Mouse (Mus musculus) yolk sac, embryonic 10.5 days (tissue): ENCODE results near the gene Prkcd.
A peak's percentile ranks its signal among the peaks of the same experiment; 100 is the strongest.

Experiments
- DNase-seq: peaks from one replicate; pipeline ENCODE4 v3.0.0-alpha.2; 2017; ENCODE audit warnings: low spot score

Gene Prkcd

DNA sequence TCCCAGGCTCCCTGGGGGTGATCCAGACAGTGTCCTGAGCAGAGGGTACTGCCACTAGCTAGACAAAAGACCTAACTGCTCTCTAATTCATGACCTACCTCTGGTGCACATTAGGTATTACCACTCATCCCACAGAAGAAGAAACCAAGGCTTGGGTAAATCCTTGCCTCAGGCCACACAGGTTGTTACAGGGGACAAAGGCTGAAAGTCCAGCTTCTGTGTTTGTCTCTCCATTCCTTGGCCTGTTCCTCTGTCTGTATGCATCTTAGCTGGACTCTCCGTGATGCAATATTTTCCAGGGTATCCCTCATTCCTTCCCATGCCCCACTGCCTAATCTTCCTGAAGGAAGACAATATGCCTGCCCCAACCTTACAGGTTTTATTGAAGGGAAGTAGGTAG, 8.4 kb upstream of the Prkcd start:
- peak; percentile 52 for DNase-seq

DNA sequence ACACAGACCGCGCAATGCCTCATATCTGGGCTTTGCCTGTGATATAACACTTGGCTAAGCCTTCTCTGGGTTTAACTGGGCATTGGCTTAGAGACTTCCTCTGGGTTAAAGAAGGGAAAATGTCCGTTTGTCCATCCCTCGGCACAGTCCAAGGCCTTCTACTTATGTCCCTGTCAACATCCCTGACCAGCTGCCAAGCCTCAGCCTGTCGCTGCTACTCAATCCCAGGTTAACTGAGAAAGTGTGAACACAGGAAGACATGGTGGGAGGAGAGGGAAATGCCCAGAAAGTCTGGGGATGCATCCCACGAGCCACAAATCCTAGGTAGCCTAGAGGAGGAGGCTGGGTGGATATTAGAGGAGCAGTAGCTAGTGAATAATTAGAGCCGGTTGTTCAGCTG, 7.7 kb upstream of the Prkcd start:
- DNase-seq = no peak

DNA sequence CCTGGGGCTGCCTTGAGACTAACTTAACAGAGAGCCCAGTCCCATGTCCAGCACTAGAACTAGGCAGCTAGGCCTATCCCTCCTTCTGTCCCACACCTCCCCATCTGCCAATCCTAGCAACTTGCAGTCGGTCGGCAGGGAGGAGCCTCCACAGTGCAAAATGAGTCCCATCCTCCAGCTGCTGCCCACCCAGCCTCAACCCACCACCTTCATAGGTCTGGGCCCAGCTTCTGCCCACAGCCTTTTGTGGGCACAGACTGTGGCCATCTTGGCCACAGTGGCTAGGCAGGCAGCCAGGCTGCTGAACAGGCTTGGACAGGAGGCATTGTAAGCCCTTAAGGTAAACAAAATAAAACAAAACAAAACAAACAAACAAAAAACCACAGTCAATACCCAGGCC, 5.8 kb upstream of the Prkcd start:
- no peak for DNase-seq

DNA sequence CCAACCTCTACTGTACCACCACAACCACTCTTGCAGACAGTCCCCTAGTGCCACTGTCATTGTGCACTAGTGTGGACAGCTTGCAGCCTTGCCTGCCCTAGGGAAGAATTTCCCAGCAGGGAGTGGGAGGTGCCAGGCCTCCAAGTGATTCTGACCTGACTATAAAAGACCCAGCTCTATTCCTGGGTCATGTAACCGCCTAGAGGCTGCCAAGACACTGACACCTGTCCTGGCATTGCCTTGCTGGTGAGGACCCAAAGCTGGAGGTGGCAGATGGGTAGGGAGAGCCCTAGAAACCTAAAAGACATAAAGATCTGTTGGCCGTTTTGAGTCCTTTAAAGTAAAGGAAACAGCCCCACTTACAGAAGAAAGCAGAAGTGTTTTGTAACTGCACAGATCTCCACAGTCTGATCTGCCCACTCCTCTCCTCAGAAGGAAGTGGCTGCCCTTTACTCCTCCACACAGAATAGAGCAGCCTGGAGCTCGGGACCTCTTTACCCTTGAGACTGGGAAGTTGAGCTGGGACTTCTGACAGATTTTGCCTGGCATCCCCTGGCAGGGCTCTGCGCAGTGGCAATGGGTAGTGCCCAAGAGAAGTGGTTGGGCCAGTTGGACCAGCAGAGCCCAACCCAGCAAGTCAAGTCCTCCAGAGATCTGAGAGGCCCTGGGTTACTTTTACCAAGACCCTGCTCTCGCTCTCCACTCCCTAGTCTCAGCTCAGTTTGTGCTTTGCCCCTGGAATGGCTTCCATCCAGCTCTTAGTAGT, 5.0 kb upstream of the Prkcd start:
- DNase-seq = no peak

DNA sequence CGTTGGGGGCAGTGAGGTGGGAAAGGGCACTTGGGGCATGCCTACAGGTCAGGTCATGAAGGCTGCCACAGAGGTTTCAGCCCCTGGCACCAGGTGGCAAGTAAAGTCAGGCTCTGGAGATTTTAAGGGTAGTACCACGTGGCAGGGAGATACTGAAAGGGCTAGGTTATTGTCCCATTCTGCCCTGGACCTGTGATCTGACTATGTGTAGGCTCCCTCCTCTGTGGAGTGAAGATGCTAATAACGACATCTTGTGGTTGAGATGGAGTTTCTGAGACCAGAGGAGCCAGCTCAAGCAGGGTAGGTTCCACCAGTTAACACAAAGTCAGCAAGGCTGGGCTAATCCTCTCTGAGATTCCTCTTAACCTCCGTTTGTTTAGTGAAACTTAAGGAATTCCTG, 3.8 kb upstream of the Prkcd start:
- DNase-seq = no peak

DNA sequence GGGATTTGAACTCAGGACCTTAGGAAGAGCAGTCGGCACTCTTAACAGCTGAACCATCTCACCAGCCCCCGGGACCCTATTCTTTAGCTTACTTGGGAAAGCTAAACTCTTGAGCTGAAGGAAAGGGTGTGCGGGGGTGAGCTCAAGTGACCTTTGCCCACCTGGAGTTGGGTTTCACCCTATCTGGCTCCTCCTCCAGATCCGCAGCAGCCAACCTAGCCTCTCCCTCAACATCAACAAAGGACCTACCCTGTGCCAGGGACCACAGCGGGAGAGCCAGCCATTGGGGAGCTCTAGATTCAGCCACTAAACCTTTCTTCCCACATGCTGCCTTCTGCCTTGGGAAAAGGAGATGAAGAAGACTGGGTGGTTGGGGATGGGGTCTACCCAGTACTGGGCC, 2.2 kb upstream of the Prkcd start:
- DNase-seq = peak; percentile 35

DNA sequence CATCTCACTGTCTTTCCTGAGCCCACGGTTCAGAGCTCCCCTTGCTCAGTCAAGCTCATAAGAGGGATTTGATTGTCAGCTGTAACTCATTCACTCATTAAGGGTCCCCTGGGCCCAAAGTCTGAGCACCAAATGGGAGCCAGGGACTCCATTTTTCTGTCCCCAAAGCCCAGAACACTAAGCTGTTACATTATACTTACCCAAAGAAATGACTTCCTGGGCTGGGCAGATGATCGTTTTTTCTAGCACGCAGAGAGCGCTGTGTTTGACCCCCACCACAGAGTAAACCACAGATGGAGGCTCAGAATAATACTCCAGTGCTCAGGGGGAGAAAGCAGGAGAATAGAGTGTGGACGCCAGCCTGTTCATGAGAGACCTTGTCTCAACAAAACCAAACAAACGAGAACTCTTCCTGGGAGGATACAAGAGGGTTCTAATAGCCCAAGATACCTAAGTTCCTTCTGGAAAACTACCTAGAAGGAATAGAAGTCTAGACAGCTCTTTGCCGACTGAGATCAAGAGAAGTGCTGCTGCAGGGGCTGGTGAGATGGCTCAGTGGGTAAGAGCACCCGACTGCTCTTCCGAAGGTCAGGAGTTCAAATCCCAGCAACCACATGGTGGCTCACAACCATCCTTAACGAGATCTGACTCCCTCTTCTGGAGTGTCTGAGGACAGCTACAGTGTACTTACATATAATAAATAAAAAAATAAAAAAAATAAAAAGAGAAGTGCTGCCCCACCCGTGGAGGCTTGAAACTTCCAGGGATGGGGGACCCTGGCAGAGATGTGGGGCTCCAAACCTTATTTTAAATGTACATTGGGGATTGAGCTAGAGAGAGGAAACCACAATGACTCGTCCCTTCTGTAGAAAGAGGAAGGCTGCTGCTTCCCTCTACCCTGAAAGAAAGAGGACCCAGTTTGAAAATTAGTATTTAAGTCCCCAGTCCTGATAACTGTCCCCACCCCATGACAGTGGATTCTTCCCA, 1.0 kb upstream of the Prkcd start:
- no peak for DNase-seq

DNA sequence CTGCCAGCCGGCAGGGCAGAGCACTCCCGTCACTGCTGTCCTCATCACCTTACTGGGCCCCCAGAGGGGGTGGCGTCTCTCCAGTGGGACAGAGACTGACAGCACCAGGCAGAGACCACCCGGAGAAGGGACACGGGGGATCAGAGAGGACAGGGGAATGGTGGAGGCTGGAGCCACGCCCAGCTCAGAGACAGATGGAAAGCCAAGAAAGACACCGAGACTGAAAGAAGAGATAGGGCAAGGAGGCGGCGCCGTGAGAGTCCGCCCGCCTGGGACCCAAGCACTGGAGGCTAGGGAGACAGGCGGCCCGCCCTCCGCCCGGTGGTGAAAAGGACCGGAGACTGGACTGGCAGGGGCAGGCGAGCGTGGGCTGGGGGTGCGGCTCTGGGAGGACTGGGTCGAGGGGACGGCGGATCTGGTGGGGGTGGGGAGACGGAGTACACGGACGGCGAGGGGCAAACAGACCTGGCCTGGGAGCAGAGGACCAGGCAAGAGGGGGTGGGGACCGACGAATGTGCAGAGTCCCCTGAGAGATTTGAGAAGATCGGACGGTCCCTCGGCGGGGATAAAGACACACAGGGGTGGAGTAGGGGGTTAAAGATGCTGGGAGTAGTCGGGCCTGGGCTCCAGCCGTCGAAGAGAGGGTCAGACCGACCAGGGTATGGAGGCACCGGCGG, 741 bp downstream of the Prkcd start:
- peak; percentile 51 for DNase-seq

DNA sequence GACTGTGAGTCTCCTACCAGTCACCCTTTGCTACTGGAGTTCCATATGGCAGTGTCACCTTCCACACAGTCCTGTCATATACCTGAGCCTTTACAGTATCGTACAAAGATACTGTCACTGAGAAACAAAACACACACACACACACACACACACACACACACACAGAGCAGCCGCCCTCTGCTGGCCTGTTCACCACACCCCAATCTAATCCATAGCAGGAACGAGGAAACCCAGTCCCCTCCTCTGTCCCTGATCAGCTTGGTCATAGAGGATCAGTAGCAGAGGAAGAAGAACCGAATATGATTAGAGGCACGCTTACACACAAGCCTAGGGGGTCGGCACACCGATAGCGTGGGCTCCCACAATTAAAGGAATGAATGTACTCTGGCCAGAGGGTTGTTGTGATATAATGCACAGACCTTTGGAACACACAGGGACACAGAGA, 1.7 kb downstream of the Prkcd start:
- DNase-seq = no peak

DNA sequence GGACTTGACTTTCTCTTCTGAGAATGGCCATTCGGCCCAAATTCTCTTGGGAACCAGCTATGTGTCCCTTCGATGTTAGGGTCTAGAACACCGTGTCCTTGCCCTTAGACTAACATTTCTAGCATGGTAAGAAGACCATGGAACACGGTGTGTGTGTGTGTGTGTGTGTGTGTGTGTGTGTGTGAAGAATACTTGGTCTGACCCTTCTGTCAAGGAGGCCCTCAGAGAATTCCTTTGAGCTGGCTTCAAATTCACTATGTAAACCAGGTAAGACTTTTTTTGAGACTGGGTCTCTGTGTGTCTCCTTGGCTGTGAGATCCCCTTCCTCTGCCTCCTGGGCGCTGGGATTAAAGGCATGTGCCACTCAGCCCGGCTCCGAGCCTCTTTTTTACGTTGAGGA, 3.5 kb downstream of the Prkcd start:
- no peak for DNase-seq

DNA sequence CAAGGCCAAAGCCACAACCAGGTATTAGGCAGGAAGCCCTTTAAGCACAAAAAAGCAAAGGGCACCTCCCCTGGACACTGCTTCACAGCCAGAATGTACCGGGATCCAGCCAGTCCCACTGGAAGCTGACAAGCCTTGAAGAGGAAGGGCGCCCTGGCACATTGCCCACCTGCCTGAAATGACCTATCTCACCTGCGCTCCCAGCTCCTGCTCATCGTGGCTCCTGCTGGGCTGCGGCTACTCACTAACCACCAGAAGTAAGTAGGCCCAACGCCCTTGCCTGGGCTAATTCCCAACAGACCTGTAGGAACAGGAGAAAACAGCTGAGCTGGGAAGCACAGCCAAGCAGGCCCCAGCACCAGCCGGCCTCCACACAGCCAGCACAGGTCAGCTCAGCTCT, 3.9 kb downstream of the Prkcd start:
- no peak for DNase-seq

DNA sequence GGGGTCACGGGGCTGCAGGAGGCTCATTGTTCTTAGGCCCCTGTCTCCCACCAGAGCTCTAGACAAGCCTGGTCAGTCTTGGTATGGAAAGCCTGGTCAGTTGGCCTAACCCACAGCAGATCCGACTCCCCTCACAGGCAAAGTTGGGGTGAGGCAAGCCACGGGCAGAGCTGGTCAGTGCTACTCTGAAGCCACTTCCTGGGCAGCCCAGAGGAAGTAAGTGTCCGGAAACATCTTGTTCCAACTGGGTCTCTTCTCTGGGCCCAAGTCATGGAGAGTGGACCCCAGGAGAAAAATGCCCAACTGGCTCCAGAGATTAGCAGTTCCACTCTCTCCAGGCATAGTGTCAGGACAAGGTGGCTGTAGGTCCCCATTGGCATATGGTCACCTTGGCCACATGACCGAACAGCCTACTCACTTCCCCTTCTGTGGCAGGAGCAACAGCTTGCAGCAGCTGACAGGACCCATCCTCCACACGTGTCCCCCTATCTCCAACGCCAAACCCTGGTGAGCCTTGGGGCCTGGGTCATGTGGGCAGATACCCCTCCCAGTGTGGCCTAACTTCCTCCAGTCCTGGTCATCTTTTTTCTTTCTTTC, 5.9 kb downstream of the Prkcd start:
- no peak for DNase-seq

DNA sequence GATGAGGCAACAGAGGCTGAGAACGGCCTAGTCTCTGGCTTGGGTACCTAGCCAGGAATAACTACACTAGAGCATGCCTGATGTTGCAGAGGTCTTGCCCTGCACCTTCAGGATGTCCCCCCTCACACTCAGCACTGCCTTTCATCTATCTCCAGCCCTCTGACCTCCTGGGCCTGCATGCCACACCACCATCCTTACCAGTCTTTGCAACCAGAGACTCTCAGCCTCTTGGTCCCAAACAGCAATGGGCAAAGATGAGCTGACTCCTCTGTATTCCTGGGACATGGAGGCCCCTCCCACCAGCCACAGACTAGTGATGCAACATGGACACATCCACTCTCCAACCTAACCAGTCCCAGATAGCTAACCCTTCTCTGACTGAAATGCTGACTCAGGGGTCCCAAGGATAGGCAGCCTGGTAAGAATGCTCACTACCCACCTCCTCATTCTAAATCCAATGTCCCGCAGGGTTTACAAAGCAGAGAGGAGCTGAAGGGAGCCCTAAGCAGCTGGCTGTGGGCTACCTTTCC, 7.2 kb downstream of the Prkcd start:
- DNase-seq = no peak

DNA sequence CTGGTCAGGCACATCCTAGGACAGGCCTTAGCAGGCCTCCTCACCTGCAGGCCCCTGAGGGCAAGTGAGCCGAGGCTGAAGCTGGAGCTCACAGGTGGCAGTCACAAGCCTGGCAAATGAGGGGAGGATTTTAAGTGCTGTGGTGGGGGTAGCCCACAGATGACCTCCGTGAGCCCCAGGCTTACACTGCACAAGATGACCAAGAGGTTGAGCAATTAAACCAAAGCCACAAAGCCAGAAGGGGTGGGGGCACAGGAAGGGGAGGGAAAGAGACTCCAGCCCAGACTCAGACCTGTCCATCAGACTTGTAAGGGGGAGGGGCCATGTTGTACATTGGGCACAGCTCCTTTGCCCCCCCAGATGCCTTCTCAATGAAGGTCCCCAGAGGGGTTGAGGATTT, 9.3 kb downstream of the Prkcd start:
- no peak for DNase-seq

DNA sequence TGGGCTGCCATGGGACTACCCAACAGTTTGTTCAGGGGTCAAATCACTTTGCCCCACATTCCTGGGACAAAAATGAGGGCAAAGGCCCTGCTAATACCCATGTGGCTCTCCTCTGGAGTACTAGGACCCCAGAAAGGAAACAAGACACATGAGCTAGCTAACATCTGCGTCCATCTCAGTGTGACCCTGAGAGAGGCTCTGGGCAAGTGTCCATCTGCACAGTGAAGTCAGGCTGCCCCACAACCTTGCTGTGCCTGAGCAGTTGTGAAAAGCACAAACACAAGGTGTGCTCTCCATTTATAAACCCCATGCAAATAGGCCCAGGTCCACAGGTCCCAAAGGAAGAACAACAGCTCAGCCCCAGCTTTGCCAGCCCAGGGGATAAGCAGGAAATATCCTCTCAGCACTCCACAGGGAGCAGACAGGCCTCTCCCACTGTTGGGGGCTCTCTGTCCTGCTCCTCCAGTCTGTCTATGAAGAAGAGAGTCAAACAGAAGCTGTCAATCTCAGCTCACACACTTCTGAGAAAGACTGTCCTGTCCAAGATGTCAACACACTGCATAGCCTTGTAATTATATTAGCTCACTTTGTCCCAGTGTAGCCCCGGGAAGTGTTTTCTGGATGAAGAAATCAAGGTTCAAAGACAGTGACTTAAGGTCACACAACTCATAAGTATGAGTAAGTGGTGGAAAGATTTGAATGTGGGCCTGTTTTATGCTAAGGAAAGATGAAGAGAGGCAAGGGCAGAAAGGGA, 12.9 kb downstream of the Prkcd start:
- no peak for DNase-seq

DNA sequence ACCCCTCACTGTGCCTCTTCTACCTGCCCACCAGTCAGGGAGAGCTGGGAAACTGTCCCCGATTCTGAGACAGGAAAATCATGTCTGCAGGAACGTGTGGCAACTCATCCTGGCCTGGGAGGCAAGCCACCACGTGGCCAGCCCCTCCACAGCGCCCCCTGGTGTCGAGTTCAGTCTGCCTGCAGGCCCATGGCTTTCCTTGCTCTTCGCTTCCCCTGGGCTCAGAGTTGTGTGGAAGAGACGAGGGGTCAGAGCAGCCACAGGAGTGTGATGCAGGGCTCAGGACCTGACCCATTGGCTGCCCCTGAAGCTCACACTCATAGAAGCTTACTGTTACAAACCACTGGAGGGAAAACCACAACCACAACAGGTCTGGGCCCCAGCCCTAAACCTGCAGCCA, 13.5 kb downstream of the Prkcd start:
- DNase-seq = peak; percentile 52

DNA sequence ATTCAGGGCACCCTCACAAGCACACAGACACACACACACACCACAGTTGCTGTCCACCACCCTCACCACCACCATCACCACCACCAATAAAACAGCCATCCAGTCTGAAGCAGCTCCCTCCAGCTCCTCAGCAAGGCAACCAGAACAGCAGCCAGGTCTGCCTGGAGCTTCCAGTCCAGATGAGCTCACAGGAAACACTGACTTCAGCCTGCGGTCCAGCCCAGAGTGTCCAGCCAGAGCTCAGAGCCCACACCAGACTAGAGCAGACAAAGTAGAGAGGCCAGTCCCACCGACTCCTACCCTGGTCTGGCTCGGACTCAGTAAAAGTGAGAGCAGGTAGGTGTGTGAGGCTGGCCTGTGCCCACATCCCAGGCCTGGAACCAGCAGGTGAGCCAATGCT, 15.1 kb downstream of the Prkcd start:
- no peak for DNase-seq

DNA sequence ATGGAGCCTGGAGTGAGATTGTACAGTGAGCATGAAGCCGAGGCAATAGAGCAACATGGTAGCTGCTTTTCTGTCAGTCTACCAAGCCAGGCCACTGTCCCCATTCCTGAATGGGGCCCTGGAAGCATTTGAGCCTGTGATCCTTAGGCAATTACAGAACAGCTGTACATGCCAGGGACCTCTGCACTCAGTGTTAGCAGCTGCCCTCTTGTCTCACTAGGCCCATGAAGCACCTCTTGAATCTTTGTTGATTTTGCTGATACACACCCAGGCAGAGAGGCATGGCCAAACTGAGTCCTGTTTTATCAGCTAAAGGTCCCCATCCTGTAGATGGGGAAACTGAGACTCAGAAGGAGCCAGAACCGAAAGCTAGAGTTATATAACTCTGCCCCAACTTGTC, 15.7 kb downstream of the Prkcd start:
- DNase-seq = no peak

DNA sequence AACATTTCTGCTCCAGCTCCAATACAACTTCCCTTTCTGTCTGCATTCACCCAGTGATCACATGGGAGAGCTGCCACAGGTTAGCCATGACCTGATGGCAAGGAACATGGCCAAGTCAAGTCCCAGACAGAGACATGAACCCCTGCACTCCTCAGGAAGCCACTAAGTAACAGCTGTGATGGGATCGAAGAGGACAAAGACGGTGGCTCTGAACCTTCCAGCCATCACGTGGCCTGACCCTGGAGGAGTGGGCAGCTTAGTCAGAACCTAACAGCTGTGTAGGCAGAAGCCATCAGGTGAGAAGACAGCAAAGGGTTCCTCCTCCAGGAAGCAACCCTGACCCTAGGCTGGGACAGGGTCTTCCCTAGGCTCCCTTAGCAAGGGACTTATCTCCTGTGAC, 16.5 kb downstream of the Prkcd start:
- DNase-seq = no peak

DNA sequence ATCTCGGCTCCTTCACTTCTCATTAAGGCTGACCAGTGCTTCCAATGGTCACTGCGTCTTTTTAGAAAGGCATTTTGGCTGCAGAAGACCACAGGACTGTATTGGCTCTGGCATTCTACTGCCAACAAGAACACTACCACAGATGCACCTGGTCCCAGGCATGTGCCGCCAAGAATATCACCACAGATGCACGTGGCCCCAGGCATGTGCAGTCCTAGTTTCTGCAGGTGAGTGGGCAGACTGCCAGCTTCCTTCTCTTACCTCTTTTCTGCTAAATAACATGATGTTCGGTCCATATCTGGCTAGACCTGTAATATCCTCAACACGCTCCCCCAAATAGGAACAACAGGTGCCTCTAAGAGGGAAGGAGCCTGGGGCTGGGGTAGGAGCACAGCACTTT, 17.8 kb downstream of the Prkcd start:
- DNase-seq = no peak

DNA sequence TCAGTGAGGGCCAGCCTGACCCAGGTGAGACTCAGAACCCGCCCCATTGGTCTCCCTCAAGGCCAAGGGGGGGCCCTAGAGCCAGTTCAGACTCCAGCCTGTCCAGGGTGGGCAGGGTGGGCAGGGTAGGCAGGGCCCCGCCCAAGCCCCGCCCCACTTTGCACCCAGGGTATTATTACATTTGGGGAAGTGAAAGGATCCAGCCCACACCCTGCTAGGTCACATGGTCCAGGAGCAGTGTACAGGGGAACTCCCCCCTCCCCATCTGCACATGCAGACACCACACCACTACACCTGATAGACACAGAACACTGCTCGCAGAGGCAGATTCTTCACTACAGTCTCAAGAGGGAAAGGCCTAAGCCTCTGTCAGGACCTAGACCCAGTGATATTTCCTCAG, 18.3 kb downstream of the Prkcd start:
- no peak for DNase-seq
